Mouse (Mus musculus): ENCODE measurements around the gene Tspan32. TPM values are rescaled to one million over a fixed set of nuclear protein-coding genes. Genes with fewer than 3 reads are reported as not detected.

Tspan32 gene
- polyA plus RNA-seq, 1 experiment = not detected

DNA sequence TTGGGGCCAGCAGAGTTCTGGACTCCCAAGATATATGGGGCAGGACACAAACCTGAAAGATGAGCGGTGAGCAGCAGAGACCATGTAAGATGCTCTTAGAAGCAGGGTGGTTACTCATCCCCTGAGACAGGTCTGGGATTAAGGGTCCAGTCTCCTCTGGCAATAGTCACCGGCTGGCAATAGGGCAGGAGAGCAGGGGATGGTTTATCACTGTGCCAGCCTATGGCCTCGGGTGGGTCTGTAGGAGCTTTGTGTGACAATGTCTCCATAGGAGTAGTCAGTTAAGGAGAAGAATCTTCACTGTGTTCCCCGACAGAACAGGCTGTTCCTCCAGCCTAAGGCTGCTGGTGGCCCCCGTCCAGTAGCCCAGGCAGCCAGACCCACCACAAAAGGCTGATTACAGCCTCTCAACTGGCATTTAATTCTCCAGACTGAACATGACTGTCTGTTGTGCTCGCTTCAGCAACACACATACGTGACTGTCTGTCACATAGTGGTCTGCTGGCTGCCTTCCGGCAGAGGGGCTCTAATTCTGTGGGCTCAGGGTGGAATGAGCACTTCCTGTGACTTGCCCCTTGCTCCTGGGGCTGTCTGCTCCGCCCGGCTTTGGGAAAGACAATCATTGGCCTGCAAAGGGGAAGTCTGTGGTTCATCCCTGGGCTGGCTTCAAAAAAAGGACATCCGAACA lies 50.8 kb downstream of the Tspan32 start:
- WGBS = 47% methylated on average over 11 of the region's 11 CpGs

DNA sequence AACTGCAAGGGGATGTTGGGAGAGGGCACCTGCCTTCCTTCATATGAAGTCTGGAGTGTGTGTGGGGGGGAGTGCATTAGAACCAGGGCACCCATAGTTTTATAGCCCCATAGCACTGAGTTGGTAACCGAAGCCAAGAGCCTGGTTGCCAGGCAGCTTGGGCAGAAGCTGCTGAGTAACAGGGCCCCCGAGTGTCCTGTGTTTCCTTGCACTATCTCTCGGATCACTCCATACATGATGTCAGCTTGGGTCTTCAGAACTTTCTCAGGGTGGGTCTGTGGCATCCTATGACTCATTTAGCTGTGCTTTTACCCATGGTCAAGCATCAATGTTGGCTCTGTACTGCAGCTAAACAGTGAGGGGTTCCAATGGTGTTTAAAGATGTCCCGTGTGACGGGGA lies 52.2 kb downstream of the Tspan32 start:
- Histone ChIP-seq H3K27ac (ENCODE audit: insufficient read depth, low read depth, low read length) (no peak overlapping the region), H3K4me1 (ENCODE audit: control insufficient read depth, insufficient read depth, low read length) (peaks cover 63% of the 10 kb centered on the region)
- TF ChIP-seq CTCF (IDR thresholded peaks at IDR 0.05; ENCODE audit: insufficient read depth, low read depth, low read length) (no peak), POLR2A (IDR thresholded peaks at IDR 0.05; ENCODE audit: insufficient read depth, low read depth, low read length) (no peak)

More for the DNA sequence above, 50.8 kb downstream of the Tspan32 start:
- TF ChIP-seq CTCF (IDR thresholded peaks at IDR 0.05; ENCODE audit: insufficient read depth, low read depth, low read length) = no peak
- TF ChIP-seq POLR2A (IDR thresholded peaks at IDR 0.05; ENCODE audit: insufficient read depth, low read depth, low read length) = no peak
- peak overlapping the region; percentile 29; the same call in 1 of the 2 replicates for H3K27ac ChIP-seq (ENCODE audit: insufficient read depth, low read depth, low read length)
- peak overlapping the region; percentile 10; the same call in 1 of the 2 replicates for H3K4me3 ChIP-seq (ENCODE audit: insufficient read depth, low read depth, low read length)
- peaks cover 56% of the 10 kb centered on the region for H3K4me1 ChIP-seq (ENCODE audit: control insufficient read depth, insufficient read depth, low read length)

DNA sequence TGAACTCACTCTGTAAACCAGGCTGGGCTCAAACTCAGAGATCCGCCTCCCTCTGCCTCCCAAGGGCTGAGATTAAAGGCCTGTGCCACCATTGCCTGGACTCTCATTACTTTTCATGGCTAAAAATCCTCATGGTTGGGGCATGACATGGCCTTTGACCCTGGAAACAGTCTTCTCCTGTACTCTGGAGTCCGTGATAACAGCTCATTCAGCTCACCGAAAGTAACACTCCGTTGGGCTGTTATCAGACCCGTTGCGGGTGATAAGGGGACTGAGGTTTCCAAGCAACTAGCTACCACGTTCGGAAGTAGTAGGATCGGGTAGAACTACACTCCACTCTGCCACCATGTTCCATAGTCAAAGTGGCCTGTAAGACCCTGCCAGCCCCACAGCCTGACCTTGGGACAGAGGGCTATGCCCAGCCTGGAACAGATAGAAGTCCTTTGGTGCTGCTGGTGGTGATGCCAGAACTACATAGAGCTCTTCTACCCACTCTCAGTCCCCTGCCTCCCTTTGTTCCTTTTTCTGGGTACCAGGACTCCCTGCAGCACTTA lies 52.9 kb downstream of the Tspan32 start:
- Histone ChIP-seq H3K4me1 (ENCODE audit: control insufficient read depth, insufficient read depth, low read length) (peaks cover 64% of the 10 kb centered on the region), H3K4me3 (ENCODE audit: insufficient read depth, low read depth, low read length) (no peak overlapping the region), H3K27ac (ENCODE audit: insufficient read depth, low read depth, low read length) (no peak overlapping the region)
- TF ChIP-seq POLR2A (IDR thresholded peaks at IDR 0.05; ENCODE audit: insufficient read depth, low read depth, low read length) = no peak
- TF ChIP-seq CTCF (IDR thresholded peaks at IDR 0.05; ENCODE audit: insufficient read depth, low read depth, low read length) = no peak
- WGBS = 79% methylated on average over 9 of the region's 9 CpGs

More for the DNA sequence above, 52.2 kb downstream of the Tspan32 start:
- H3K4me3 ChIP-seq (ENCODE audit: insufficient read depth, low read depth, low read length) = no peak overlapping the region
- WGBS = 79% methylated on average over 5 of the region's 5 CpGs

DNA sequence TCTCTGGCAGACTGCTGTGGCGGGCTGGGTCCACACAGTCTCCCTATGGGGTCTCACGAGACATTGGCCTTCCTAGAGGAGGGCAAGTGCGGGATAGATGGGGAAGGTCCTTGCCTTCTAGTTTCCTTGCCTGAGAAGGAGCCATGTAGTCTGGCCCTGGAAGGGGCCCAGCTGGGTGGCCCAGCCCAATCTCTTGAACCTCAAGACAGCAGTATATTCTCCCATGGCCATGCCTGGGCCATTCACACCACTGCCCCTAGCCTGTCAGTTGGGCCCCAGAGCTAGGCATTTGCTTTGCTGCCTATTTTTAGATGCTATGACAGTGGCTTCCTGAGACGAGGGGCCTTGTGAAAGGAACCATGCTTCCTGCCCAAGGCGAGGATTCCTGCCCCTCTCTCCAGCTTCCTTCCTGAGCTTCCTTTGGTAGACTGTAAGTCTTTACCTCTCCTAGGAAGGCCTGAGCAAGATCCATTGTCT lies 53.4 kb downstream of the Tspan32 start:
- no peak for TF ChIP-seq POLR2A (IDR thresholded peaks at IDR 0.05; ENCODE audit: insufficient read depth, low read depth, low read length)
- TF ChIP-seq CTCF (IDR thresholded peaks at IDR 0.05; ENCODE audit: insufficient read depth, low read depth, low read length) = no peak
- peaks cover 64% of the 10 kb centered on the region for H3K4me1 ChIP-seq (ENCODE audit: control insufficient read depth, insufficient read depth, low read length)
- H3K4me3 ChIP-seq (ENCODE audit: insufficient read depth, low read depth, low read length) = no peak overlapping the region
- WGBS = 64% methylated on average over 5 of the region's 5 CpGs
- H3K27ac ChIP-seq (ENCODE audit: insufficient read depth, low read depth, low read length) = no peak overlapping the region

DNA sequence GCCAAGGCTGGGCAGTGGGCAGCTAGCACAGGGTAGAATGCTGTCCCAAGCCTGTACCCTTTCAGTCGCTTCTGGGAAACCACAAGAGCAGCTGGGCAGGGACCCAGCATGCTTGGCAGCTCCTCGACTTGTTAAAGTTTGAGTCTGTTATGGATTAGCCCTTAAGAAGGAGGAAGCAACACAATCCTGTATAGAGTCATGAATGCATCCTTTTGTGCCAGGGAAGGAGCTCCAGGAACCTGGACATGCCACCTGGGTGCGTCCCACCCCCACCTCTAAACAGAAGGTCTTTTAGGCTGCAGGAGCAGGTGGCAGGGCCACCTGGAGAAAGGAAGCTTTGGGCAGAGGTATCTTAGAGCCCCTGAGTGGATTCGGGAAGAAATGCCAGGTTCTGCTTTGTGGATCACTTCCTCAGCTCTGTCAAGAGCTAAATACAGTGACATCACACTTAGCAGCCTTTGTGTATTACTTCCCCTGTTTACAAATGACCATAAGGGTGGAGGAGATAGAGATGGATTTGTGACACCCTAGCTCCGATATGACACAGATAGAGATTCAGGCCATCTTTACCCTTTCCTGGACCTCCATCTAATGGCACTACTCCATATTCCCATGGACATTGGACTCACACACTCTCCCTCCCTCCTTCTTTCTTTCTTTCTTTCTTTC lies 54.5 kb downstream of the Tspan32 start:
- WGBS = 37% methylated on average over 5 of the region's 5 CpGs
- H3K4me3 ChIP-seq (ENCODE audit: insufficient read depth, low read depth, low read length) = no peak overlapping the region
- peaks cover 59% of the 10 kb centered on the region for H3K4me1 ChIP-seq (ENCODE audit: control insufficient read depth, insufficient read depth, low read length)
- peak overlapping the region; percentile 32; the same call in 1 of the 2 replicates for H3K27ac ChIP-seq (ENCODE audit: insufficient read depth, low read depth, low read length)
- TF ChIP-seq POLR2A (IDR thresholded peaks at IDR 0.05; ENCODE audit: insufficient read depth, low read depth, low read length) (no peak), CTCF (IDR thresholded peaks at IDR 0.05; ENCODE audit: insufficient read depth, low read depth, low read length) (no peak)

DNA sequence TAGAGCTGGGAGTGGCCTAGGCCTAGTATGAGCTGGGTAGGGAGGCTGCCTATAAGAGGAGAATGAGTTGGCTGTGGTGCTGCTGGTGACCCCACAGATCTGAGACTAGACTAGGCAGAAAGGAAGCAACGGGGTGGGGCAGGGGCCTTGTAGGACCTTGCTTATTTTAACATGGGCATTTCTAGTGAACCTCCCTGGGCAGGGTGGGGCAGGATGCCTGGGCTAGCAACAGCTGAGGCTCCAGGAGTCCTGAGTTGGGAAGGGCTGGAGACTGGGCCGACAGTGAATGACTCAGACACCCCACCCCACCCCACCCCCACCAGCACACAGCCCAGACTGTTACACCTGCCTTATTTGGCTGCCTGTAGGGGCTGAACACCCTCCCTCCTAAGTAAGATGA lies 57.9 kb downstream of the Tspan32 start:
- 56% methylated on average over 2 of the region's 2 CpGs for WGBS
- TF ChIP-seq CTCF (IDR thresholded peaks at IDR 0.05; ENCODE audit: insufficient read depth, low read depth, low read length) (no peak), POLR2A (IDR thresholded peaks at IDR 0.05; ENCODE audit: insufficient read depth, low read depth, low read length) (no peak)
- peaks cover 32% of the 10 kb centered on the region for H3K4me1 ChIP-seq (ENCODE audit: control insufficient read depth, insufficient read depth, low read length)
- H3K27ac ChIP-seq (ENCODE audit: insufficient read depth, low read depth, low read length) = no peak overlapping the region
- no peak overlapping the region for H3K4me3 ChIP-seq (ENCODE audit: insufficient read depth, low read depth, low read length)

DNA sequence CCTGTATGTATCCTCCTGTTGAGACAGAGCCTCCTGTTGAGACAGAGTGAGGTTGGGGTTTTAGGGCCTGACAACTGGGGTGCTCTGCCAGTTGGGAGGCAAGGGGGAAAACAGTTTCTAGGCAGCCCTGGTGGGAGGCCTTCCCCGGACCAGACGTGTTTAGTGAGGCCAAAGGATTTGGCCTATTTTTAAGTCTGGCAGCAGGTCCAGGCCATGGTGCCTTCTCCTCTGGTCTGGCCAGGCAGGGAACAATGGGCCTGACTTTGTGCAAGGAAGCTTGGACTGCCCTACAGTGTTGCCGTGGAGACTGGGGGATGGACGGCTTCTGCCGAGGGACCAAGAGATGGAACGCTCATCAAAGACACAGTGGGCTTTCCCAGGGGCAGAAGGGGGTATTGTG lies 59.4 kb downstream of the Tspan32 start:
- TF ChIP-seq CTCF (IDR thresholded peaks at IDR 0.05; ENCODE audit: insufficient read depth, low read depth, low read length) = no peak
- H3K4me1 ChIP-seq (ENCODE audit: control insufficient read depth, insufficient read depth, low read length) = peaks cover 29% of the 10 kb centered on the region
- no peak overlapping the region for H3K4me3 ChIP-seq (ENCODE audit: insufficient read depth, low read depth, low read length)
- 32% methylated on average over 6 of the region's 6 CpGs for WGBS
- H3K27ac ChIP-seq (ENCODE audit: insufficient read depth, low read depth, low read length) = no peak overlapping the region

DNA sequence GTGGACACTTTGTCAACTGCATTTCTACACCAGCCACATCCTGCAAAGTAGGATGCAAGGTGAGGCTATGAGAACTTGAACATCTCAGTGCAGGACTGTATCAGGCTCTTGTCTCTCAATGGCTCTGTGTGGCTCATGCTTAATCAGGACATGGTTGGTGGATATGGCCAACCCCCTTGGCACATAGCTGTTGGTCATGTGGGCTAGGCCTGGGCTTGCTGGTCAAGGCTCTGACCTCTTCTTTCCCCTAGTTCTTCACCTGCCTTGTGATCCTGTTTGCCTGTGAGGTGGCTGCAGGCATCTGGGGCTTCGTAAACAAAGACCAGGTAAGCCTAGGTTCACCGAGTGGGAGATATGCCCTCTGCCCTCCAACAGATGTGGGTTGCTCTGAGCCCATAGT lies 60.8 kb downstream of the Tspan32 start:
- WGBS = 97% methylated on average over 2 of the region's 2 CpGs
- Histone ChIP-seq H3K27ac (ENCODE audit: insufficient read depth, low read depth, low read length) (no peak overlapping the region), H3K4me3 (ENCODE audit: insufficient read depth, low read depth, low read length) (no peak overlapping the region)

DNA sequence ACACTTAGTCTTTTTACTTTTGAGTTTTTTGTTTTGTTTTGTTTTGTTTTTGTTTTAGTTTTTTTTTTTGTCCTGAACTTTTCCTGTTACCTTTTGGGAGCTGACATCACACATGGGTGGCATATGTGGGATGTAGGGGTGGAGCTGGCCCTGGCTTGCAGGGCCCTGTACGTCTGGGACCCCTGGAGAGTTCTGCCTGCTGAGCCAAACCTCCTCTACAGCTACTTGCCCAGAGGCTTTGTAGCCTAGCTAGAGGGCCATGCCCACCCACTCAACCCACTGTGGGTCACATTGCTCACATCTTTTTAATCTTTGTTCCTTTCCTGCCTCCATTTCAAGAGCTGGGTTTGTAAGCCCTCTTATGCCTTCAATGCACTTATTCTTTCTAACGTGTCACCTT lies 62.6 kb downstream of the Tspan32 start:
- TF ChIP-seq POLR2A (IDR thresholded peaks at IDR 0.05; ENCODE audit: insufficient read depth, low read depth, low read length) (no peak), CTCF (IDR thresholded peaks at IDR 0.05; ENCODE audit: insufficient read depth, low read depth, low read length) (no peak)
- 35% methylated on average over 2 of the region's 2 CpGs for WGBS

More for the DNA sequence above, 60.8 kb downstream of the Tspan32 start:
- TF ChIP-seq CTCF (IDR thresholded peaks at IDR 0.05; ENCODE audit: insufficient read depth, low read depth, low read length) (no peak), POLR2A (IDR thresholded peaks at IDR 0.05; ENCODE audit: insufficient read depth, low read depth, low read length) (no peak)
- H3K4me1 ChIP-seq (ENCODE audit: control insufficient read depth, insufficient read depth, low read length) = peaks cover 29% of the 10 kb centered on the region

More for the DNA sequence above, 62.6 kb downstream of the Tspan32 start:
- Histone ChIP-seq H3K27ac (ENCODE audit: insufficient read depth, low read depth, low read length) (no peak overlapping the region), H3K4me1 (ENCODE audit: control insufficient read depth, insufficient read depth, low read length) (peaks cover 25% of the 10 kb centered on the region), H3K4me3 (ENCODE audit: insufficient read depth, low read depth, low read length) (no peak overlapping the region)
